Mouse (Mus musculus): ENCODE data around the gene Hbq1a.

DNA sequence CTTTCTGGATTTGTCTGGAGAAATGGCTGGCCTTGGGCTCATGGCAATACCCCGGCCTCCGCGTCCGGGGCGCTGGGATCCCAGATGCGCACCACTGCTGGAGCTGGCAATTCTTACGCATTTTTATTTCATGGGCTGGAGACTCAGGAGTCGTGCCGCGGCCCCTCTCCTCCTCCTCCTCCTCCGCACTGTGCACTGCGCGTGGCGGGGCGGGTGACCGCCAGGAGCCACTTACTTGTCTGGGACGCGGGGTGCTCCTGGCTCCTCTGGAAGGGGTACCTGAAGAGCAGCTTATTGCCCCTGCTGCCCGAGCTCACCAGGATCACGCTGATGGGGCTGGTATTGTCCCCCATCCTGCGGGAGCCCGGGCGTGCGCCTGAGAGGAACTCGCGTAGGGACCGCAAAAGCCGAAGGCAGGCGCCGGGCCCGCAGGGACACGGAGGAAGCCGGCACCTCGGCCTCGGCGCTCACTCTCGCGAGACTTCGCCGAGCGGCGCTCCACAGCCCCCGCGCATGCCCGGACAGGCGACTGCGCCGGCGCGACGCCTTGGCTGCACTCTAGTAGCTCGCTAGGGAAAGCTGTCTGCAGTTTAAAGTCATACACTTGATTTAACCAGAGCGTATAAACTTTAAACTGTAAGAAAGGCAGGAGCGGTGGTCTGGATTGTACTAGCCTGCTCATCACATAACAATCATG, 32.5 kb upstream of the Hbq1a start, which contains the start of gene Nprl3:
- TF ChIP-seq CTCF (IDR thresholded peaks at IDR 0.05; ENCODE audit: low read depth) (no peak), EP300 (optimal IDR thresholded peaks at IDR 0.05) (peak; percentile 96)
